Mouse (Mus musculus) midbrain, embryonic 11.5 days (tissue): ENCODE measurements around the gene Rtel1. TPM values are rescaled to one million over a fixed set of nuclear protein-coding genes. Genes with fewer than 3 reads are reported as not detected.

Source experiments
- ATAC-seq: fragments of 200-750 bp; cut with Nextera tagmentation; 2 replicates; pipeline ENCODE4 v1.8.0; 2017; ENCODE audit warnings: moderate TSS enrichment, moderate library complexity; ENCODE audit not compliant: low FRiP score
- DNase-seq: peaks from one replicate; pipeline ENCODE4 v3.0.0; 2015; ENCODE audit warnings: low spot score; ENCODE audit errors: missing footprints
- H3K27ac ChIP-seq: fragments of 300-500 bp; sonication (generic); 2 replicates; pipeline ENCODE4 v1.5.1; 2014; ENCODE audit warnings: low read depth, low read length
- H3K27me3 ChIP-seq: fragments of 300-500 bp; sonication (generic); 2 replicates; pipeline ENCODE4 v1.6.1; 2014; ENCODE audit warnings: mild to moderate bottlenecking, low read length, moderate library complexity, mixed read lengths; ENCODE audit not compliant: control insufficient read depth, insufficient read depth
- H3K36me3 ChIP-seq: fragments of 300-500 bp; sonication (generic); 2 replicates; pipeline ENCODE4 v1.6.1; 2014; ENCODE audit warnings: mild to moderate bottlenecking, low read length, moderate library complexity, mixed read lengths; ENCODE audit not compliant: control insufficient read depth, insufficient read depth
- H3K4me1 ChIP-seq: fragments of 300-500 bp; sonication (generic); 2 replicates; pipeline ENCODE4 v1.6.1; 2014; ENCODE audit warnings: low read length; ENCODE audit not compliant: control insufficient read depth, insufficient read depth
- H3K4me2 ChIP-seq: fragments of 300-500 bp; sonication (generic); 2 replicates; pipeline ENCODE4 v1.6.1; 2014; ENCODE audit warnings: mild to moderate bottlenecking, moderate library complexity
- H3K4me3 ChIP-seq: fragments of 300-500 bp; sonication (generic); 2 replicates; pipeline ENCODE4 v1.5.1; 2014; ENCODE audit warnings: low read depth, low read length
- H3K9ac ChIP-seq: fragments of 300-500 bp; sonication (generic); 2 replicates; pipeline ENCODE4 v1.6.1; 2014; ENCODE audit warnings: low read length
- H3K9me3 ChIP-seq: fragments of 300-500 bp; sonication (generic); 2 replicates; pipeline ENCODE4 v1.6.1; 2016; ENCODE audit warnings: low read length; ENCODE audit not compliant: control insufficient read depth
- WGBS: fragments of 180-500 bp; shearing (Covaris S2); extraction: QIAGEN DNeasy Blood & Tissue Kit; methylation state at CpG from one replicate; pipeline ENCODE4 v1.1.7; 2014; 5-methylcytosine and 5-hydroxymethylcytosine counted together
- polyA plus RNA-seq: library from polyadenylated mRNA; unstranded; fragments of >200 nt; fragmentation: Nextera tagmentation; extraction: Ambion mirVana; gene quantifications from 2 replicates; pipeline ENCODE4 v1.2.1, GENCODE M21; 2014

Gene Rtel1
- polyA plus RNA-seq: 50.8 and 57.8 TPM in 2 replicates

DNA sequence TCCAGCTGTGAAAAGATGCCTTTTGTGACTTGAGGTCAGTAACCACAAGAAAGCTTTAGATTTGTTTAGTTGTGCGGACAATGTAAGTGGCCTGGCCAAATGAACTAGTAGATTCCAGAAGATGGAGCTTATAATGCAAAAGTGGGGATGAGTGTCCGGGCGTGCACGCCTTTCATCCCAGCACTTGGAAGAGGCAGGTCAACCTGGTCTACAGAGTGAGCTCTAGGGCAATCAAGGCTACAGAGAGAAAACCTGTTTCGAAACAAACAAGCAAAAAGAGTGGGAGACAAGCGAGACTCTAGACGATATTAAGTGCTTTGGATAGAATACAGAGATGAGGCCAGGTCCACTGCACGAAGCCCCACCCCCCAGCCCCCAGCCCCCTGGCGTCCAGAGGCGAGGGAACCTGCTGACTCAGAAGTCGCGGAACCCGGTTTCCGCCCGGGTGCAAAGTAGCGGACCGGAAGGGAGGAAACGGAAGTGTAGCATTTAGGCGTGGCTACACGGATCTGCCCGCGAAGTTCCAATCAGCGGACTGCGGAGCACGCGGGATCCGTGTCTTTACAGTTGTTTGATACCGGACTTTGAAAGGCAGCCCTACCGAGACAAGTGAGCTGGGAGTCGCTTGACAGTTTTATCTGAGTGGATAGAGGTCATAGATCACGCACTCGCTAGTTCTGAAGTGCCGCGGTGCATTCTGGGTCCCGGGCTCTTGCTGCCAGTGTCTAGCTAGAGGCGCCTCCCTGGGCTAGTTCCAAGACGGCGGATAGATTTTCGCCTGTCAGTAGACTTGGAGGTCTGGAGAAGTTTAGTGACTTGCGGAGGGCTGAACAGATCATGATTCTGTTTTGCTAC lies at the start of gene Rtel1:
Rtel1 (plus strand) TSS at position 492 of the 855 bp plus-strand sequence.
- ATAC-seq: peak; percentile 95
- WGBS: 7% methylated on average over 40 of the region's 40 CpGs

DNA sequence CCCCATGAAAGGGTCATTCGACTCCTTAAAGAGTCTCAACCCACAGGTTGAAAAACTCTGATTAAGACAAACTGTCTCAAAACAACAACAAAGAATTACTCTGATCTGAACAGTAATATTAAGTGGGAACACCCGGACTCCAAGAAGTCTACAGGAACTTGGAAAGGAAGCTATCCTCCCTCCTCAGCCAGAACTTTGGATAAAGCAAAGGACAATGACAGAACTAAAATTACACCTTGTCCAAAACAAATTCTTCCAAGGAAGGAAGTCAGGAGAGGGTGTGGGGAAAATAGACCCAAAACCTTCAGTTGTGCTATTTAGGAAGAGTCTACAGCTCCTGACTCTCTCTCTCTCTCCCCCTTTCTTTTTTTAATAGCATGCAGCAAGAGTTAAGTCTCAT lies 47.4 kb upstream of the Rtel1 start:
- 93% methylated on average over 2 of the region's 2 CpGs for WGBS
- H3K36me3 ChIP-seq: peaks cover 10% of the 10 kb centered on the region; the same call in 1 of the 2 replicates

More for the DNA sequence above, at the start of gene Rtel1:
- Histone ChIP-seq H3K27me3 (no peaks in the 10 kb centered on the region), H3K4me3 (peak within 1 kb of the TSS; percentile 51), H3K36me3 (peaks cover 11% of the 10 kb centered on the region; the same call in 1 of the 2 replicates), H3K9me3 (no peaks in the 10 kb centered on the region), H3K9ac (peak within 1 kb of the TSS; percentile 55), H3K4me1 (peaks cover 9% of the 10 kb centered on the region; the same call in 1 of the 2 replicates), H3K4me2 (peak within 1 kb of the TSS; percentile 68), H3K27ac (no peak within 1 kb of the TSS)
- peak; percentile 99 for DNase-seq

DNA sequence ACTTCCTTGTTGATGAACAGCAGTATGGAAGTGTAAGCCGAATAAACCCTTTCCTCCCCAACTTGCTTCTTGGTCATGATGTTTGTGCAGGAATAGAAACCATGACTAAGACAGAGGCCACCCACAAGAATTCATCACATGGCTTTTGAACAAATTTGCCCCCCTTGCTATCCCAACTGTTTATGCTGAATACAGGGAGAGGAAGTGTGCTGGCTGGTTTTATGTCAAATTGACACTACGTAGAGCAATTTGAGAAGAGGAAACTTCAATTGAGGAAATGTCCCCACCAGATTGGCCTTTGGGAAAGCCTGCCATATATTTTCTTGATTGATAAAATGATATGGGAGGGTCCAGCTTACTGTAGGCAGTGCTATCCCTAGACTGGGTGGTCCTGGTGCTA lies 45.7 kb upstream of the Rtel1 start:
- Histone ChIP-seq H3K4me1 (no peaks in the 10 kb centered on the region), H3K9ac (no peak overlapping the region), H3K4me2 (no peak overlapping the region), H3K27me3 (no peaks in the 10 kb centered on the region), H3K9me3 (no peaks in the 10 kb centered on the region), H3K4me3 (no peak overlapping the region), H3K36me3 (peaks cover 13% of the 10 kb centered on the region; the same call in 1 of the 2 replicates), H3K27ac (no peak overlapping the region)
- ATAC-seq (no peak), DNase-seq (no peak)
- 80% methylated on average over 2 of the region's 2 CpGs for WGBS

More for the DNA sequence above, 47.4 kb upstream of the Rtel1 start:
- ATAC-seq (no peak), DNase-seq (no peak)
- Histone ChIP-seq H3K4me2 (no peak overlapping the region), H3K9me3 (no peaks in the 10 kb centered on the region), H3K9ac (no peak overlapping the region), H3K4me3 (no peak overlapping the region), H3K27ac (no peak overlapping the region), H3K27me3 (no peaks in the 10 kb centered on the region), H3K4me1 (no peaks in the 10 kb centered on the region)

DNA sequence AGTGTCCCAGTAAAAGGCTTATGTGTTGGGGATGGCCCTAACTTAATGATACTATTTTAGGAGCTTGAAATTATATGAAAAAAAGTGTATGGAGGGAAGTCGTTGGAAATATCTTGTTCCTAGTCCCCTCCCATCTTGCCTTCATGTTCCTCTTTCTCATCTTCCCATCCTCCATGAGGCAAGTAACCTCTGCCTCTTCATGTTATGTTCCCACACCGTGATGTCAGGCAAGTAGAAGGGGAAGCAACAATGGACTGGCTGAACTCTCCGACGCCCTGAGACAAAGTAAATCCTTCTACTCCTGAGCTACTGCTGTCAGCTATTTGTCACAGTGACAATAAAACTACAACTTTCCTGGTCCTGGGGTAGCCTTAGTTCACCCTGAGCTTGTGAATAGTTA lies 44.9 kb upstream of the Rtel1 start:
- WGBS: 88% methylated on average over 4 of the region's 4 CpGs
- no peaks in the 10 kb centered on the region for H3K27me3 ChIP-seq
- H3K27ac ChIP-seq: no peak overlapping the region
- no peaks in the 10 kb centered on the region for H3K4me1 ChIP-seq
- no peak overlapping the region for H3K4me2 ChIP-seq
- ATAC-seq (no peak), DNase-seq (no peak)
- H3K9ac ChIP-seq: no peak overlapping the region
- no peak overlapping the region for H3K4me3 ChIP-seq
- no peaks in the 10 kb centered on the region for H3K9me3 ChIP-seq
- H3K36me3 ChIP-seq: peaks cover 13% of the 10 kb centered on the region; the same call in 1 of the 2 replicates

DNA sequence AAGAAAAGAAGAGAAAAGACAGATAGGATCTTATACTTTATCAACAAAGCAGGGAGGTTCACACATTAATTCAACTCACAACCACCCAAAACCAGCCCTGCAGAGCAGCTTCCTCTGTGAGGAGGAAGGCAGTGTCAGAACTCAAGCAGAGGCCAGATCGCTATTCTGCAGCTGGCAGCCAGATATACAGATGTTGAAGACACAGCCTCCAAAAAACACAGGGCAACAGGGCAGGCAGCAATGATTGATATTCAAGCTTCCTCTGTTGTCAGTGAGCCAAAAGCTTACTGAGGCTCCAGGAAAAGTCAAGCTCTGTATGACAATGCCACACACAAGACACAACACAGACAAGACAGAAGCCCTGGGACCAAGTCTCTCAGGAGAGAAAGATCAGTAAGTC lies 42.8 kb upstream of the Rtel1 start:
- Histone ChIP-seq H3K4me2 (no peak overlapping the region), H3K27me3 (no peaks in the 10 kb centered on the region), H3K4me1 (no peaks in the 10 kb centered on the region), H3K4me3 (no peak overlapping the region), H3K9me3 (no peaks in the 10 kb centered on the region), H3K36me3 (peaks cover 10% of the 10 kb centered on the region; the same call in 1 of the 2 replicates), H3K9ac (no peak overlapping the region), H3K27ac (no peak overlapping the region)
- no peak for ATAC-seq
- no peak for DNase-seq
- WGBS: 91% methylated on average over 1 of the region's 1 CpGs

DNA sequence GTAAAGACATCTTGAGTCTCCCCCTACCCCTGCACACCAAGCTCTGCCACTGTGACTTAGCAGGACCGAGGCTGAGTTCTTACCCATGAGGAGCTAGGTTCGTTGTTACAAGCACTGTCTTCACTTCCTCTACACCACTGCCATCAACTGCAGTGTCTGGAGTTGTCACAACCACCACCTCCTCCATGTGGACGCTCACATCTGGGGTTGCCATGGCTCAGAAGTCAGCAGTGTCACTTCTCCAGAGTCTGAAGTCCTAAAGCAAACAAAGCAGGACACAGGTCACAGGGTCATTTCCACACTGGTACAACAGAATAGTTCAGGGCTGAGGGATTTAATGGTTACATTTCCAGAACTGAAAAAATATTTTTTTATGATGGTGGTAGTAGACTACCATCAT lies 41.7 kb upstream of the Rtel1 start:
- Histone ChIP-seq H3K36me3 (peaks cover 10% of the 10 kb centered on the region; the same call in 1 of the 2 replicates), H3K27me3 (no peaks in the 10 kb centered on the region), H3K4me1 (no peaks in the 10 kb centered on the region), H3K9me3 (no peaks in the 10 kb centered on the region), H3K9ac (no peak overlapping the region), H3K4me2 (no peak overlapping the region), H3K4me3 (no peak overlapping the region), H3K27ac (no peak overlapping the region)
- DNase-seq (no peak), ATAC-seq (no peak)
- WGBS: 78% methylated on average over 3 of the region's 3 CpGs

DNA sequence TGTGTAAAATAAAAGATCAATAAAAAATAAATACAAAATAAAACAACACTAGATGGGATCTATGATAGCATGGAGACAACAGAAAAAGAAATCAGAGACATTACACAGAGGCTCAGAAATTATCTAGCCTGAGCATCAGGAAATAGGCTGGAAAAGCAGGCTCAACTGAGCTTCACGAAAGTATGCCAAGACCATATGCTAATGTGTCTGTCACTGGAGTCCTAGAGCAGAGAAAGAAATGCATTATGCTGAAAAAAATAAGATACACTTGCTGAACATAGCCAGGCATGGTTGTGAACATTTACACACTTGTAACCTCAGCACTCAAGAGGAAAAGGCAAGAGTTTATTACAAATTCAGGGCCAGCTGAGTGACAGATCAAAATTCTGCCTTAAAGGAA lies 39.6 kb upstream of the Rtel1 start:
- Histone ChIP-seq H3K4me2 (no peak overlapping the region), H3K4me1 (no peaks in the 10 kb centered on the region), H3K9ac (no peak overlapping the region), H3K36me3 (peaks cover 5% of the 10 kb centered on the region; the same call in 1 of the 2 replicates), H3K9me3 (no peaks in the 10 kb centered on the region), H3K27me3 (no peaks in the 10 kb centered on the region), H3K27ac (no peak overlapping the region), H3K4me3 (no peak overlapping the region)
- ATAC-seq (no peak), DNase-seq (no peak)
- 92% methylated on average over 1 of the region's 1 CpGs for WGBS

DNA sequence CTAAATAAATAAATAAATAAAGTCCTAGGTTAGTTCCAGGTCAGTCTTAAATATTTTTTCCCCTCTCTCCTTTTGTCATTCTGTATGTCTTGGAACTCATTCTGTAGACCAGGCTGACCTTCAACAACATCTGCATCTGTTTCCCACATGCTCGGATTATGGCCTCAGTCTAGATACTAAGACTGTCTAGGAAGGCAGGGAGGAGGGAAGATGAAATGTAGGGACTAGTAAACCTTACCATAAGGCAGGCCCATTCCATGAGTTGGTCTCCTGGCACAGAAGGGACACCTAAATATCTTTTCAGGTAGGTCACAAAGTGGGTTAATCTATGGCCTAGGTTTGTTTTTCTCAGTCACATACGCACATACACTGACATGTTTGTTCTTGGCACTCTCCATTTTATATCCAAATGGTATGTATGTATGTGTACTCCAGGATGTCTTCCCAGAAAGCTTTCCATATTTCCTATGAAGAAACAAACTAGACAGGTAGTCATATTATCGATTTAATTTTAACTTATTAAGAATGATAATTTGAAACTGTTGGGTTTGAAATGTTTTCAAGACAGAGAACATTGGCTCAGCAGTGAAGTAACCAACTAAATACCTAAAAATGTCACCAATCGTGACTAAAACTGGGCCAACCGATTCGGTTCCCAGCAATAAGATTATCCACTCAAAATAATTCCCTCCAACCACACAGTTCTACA lies 32.8 kb upstream of the Rtel1 start:
- peak overlapping the region; percentile 89 for H3K27ac ChIP-seq
- no peaks in the 10 kb centered on the region for H3K36me3 ChIP-seq
- H3K4me2 ChIP-seq: peak overlapping the region; percentile 66
- H3K4me1 ChIP-seq: peaks cover 11% of the 10 kb centered on the region
- no peaks in the 10 kb centered on the region for H3K27me3 ChIP-seq
- DNase-seq (peak; percentile 87), ATAC-seq (no peak)
- peak overlapping the region; percentile 64 for H3K4me3 ChIP-seq
- peak overlapping the region; percentile 92 for H3K9ac ChIP-seq
- WGBS: 60% methylated on average over 6 of the region's 6 CpGs
- H3K9me3 ChIP-seq: no peaks in the 10 kb centered on the region
